Mouse (Mus musculus) liver, postnatal 0 days (tissue): ENCODE data around the gene Plaa. TPM values are rescaled to one million over a fixed set of nuclear protein-coding genes. Genes with fewer than 3 reads are reported as not detected.

Experiments used
- ATAC-seq: fragments of 200-750 bp; cut with Nextera tagmentation; 2 replicates; pipeline ENCODE4 v1.8.0; 2017; ENCODE audit warnings: mild to moderate bottlenecking, moderate library complexity
- DNase-seq: peaks from one replicate; pipeline ENCODE4 v3.0.0-alpha.2; 2016
- H3K27ac ChIP-seq: fragments of 300-500 bp; sonication (generic); 2 replicates; pipeline ENCODE4 v1.5.1; 2014; ENCODE audit warnings: antibody characterized with exemption, moderate library complexity, mild to moderate bottlenecking, low read depth
- H3K27me3 ChIP-seq: fragments of 300-500 bp; sonication (generic); 2 replicates; pipeline ENCODE4 v1.6.1; 2014; ENCODE audit warnings: low read length, control low read depth, mixed read lengths; ENCODE audit not compliant: insufficient read depth
- H3K36me3 ChIP-seq: fragments of 300-500 bp; sonication (generic); replicated peaks from 2 replicates; pipeline ENCODE4 v1.6.1; 2014; ENCODE audit warnings: mild to moderate bottlenecking, control low read depth, low read length, moderate library complexity, mixed read lengths; ENCODE audit not compliant: insufficient read depth
- H3K4me1 ChIP-seq: fragments of 300-500 bp; sonication (generic); 2 replicates; pipeline ENCODE4 v1.6.1; 2014; ENCODE audit warnings: antibody characterized with exemption, mild to moderate bottlenecking, control low read depth; ENCODE audit not compliant: insufficient read depth
- H3K4me2 ChIP-seq: fragments of 300-500 bp; sonication (generic); 2 replicates; pipeline ENCODE4 v1.6.1; 2014; ENCODE audit warnings: low read depth, mild to moderate bottlenecking, low read length, moderate library complexity, mixed read lengths
- H3K4me3 ChIP-seq: fragments of 300-500 bp; sonication (generic); 2 replicates; pipeline ENCODE4 v1.5.1; 2014; ENCODE audit warnings: low read depth, low read length
- H3K9ac ChIP-seq: fragments of 300-500 bp; sonication (generic); replicated peaks from 2 replicates; pipeline ENCODE4 v1.6.1; 2014; ENCODE audit warnings: mild to moderate bottlenecking, moderate library complexity
- H3K9me3 ChIP-seq: fragments of 300-500 bp; sonication (generic); 2 replicates; pipeline ENCODE4 v1.6.1; 2016; ENCODE audit warnings: mild to moderate bottlenecking, control low read depth, low read length, mixed read lengths
- CTCF ChIP-seq: sonication (generic); IDR thresholded peaks from 2 replicates; pipeline ENCODE4 v1.5.1; 2016; ENCODE audit warnings: antibody characterized with exemption, low read depth
- EP300 ChIP-seq: IDR thresholded peaks from 2 replicates; pipeline ENCODE4 v1.6.1; 2016; ENCODE audit warnings: antibody characterized with exemption, low read depth, mild to moderate bottlenecking
- WGBS: fragments of 180-500 bp; shearing (Covaris S2); extraction: QIAGEN DNeasy Blood & Tissue Kit; methylation state at CpG from one replicate; pipeline ENCODE4 v1.1.7; 2014; ENCODE audit not compliant: insufficient replicate concordance; 5-methylcytosine and 5-hydroxymethylcytosine counted together
- polyA plus RNA-seq: library from polyadenylated mRNA; unstranded; fragments of >200 nt; fragmentation: Nextera tagmentation; extraction: Ambion mirVana; gene quantifications from 2 replicates; pipeline ENCODE4 v1.2.1, GENCODE M21; 2015

Gene Plaa
- polyA plus RNA-seq, 1 experiment from 2014 or later, result 27.7 TPM

DNA sequence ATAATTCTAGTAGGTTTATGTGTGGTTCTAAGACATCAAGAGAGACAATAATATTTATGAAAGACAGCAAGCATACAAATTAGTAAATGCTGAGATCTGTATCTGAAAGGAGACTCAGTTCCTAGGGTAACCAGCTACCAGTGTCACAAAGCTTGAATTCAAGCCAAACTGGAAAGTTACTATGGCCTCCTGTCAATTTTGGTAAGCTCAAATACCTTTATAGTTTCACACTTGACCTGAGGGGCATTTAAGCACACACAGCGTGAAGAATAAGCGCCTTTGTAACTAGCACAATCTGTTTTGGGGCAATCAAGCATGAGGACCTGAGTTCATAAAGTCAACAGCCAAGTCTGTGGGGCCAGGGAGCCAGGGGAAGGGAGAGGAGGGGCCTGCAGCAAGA lies 43.8 kb downstream of the Plaa start:
- H3K27me3 ChIP-seq, result no peaks in the 10 kb centered on the region
- no peaks in the 10 kb centered on the region for H3K36me3 ChIP-seq
- 79% methylated on average over 2 of the region's 2 CpGs for WGBS
- DNase-seq, result no peak
- no peak overlapping the region for H3K4me2 ChIP-seq
- peaks cover 20% of the 10 kb centered on the region for H3K4me1 ChIP-seq
- no peaks in the 10 kb centered on the region for H3K9me3 ChIP-seq
- H3K27ac ChIP-seq, result no peak overlapping the region
- TF ChIP-seq EP300, result no peak
- TF ChIP-seq CTCF, result no peak
- H3K4me3 ChIP-seq, result no peak overlapping the region
- no peak overlapping the region for H3K9ac ChIP-seq
- no peak for ATAC-seq

DNA sequence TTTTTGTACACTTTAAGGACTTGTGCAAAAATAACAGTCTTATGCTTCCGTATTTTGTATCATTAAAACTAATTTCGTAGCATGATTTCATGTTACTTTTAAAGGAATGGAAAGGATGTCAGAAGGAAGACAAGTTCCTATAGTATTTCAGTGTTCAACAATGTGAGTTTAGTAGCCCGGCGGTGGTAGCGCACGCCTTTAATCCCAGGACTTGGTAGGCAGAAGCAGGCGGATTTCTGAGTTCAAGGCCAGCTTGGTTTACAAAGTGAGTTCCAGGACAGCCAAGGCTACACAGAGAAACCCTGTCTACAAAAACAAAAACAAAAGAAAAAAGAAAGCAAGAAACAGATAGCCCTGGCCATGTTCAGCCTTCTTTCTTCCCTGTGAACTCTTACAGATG lies 45.9 kb downstream of the Plaa start:
- Histone ChIP-seq H3K27ac (peak overlapping the region; percentile 83; the same call in 1 of the 2 replicates), H3K9me3 (no peaks in the 10 kb centered on the region), H3K27me3 (no peaks in the 10 kb centered on the region), H3K4me2 (peak overlapping the region; percentile 84; the same call in 1 of the 2 replicates), H3K9ac (no peak overlapping the region), H3K4me3 (peak overlapping the region; percentile 94), H3K36me3 (no peaks in the 10 kb centered on the region), H3K4me1 (peaks cover 13% of the 10 kb centered on the region)
- no peak for TF ChIP-seq CTCF
- no peak for TF ChIP-seq EP300
- 0 out of 2 replicates have a peak, but pooled peaks have one; percentile 1 for ATAC-seq
- 81% methylated on average over 7 of the region's 7 CpGs for WGBS
- no peak for DNase-seq

DNA sequence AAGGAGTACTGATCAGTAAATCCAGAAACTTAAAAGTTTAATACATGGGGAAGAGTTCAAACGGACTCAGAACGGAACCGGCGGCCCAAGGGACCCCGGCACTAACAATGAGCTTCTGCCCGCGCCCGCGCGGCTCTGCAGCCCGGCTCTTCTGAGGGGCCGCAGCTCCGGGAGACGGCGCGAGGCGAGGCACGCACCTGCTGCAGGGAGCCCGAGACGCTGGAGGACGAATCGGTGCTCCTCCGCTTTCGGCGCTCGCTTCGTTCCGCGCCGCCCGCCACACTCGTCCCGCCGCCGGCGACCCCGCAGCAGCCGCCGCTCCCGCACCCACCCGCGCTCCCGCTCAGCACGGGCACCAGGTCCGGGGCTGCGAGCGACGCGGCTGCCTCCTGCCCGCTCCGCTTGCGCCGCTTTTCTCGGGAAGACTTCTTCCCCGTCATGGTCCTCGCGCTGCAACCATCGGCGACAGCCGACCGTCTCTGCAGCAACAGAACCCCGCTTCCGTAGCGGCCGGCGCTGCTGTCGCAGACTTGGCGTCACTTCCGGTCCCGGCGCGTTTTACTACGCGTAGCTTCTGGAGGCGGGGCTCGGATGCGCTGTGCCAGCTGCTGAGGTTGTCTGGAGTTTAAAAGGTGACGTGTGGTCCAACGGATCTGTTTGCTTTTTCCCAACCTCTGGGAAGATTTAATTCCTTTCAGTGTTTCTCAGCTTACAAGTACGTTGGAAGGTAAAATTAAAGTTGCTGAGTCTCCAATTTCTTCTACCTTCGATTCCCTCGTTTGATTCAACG lies 46.6 kb downstream of the Plaa start, which contains the start of the genes Gm10306 and Caap1:
Gm10306 (plus strand) TSS at position 282 of the 790 bp plus-strand sequence.
Caap1 (minus strand) TSS at position 532 of the 790 bp plus-strand sequence.
- TF ChIP-seq EP300, result peak; percentile 26; the same call in 1 of the 2 replicates
- no peak for TF ChIP-seq CTCF
- ATAC-seq (peak; percentile 99), DNase-seq (peak; percentile 96)
- H3K4me3 ChIP-seq, result peak within 1 kb of the TSS; percentile 94
- 1% methylated on average over 74 of the region's 83 CpGs for WGBS
- peak within 1 kb of the TSS; percentile 83 for H3K27ac ChIP-seq
- H3K36me3 ChIP-seq, result no peaks in the 10 kb centered on the region
- peak within 1 kb of the TSS; percentile 84 for H3K4me2 ChIP-seq
- peak within 1 kb of the TSS; percentile 81 for H3K9ac ChIP-seq
- peaks cover 13% of the 10 kb centered on the region for H3K4me1 ChIP-seq
- no peaks in the 10 kb centered on the region for H3K27me3 ChIP-seq
- H3K9me3 ChIP-seq, result no peaks in the 10 kb centered on the region

DNA sequence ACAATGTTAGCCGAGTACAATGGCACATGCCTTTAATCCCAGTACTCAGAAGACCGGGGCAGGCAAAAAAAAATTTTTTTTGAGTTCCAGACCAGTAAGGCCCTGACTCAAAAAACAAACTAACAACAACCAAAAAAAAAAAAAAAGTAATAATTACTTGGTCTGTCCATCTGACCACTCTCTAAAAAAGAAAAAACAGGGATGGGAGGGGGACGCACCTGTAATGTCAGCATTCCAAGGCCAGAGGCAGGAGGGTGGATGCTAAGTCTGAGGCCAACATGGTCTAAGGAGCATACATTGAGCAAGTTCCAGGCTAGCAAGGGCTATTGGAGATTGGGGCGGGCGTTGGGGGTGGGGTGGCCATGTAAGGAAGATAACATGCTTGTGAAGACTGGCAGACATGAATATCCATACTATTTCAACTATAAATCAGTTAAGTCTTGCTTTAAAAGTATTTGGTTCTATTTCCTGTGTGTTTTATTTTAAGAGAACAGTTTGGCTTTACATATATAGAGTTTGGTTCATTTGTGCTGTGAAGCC lies 48.0 kb downstream of the Plaa start:
- no peak overlapping the region for H3K9ac ChIP-seq
- H3K4me3 ChIP-seq, result peak overlapping the region; percentile 94
- H3K4me1 ChIP-seq, result peaks cover 13% of the 10 kb centered on the region
- peak overlapping the region; percentile 84 for H3K4me2 ChIP-seq
- H3K36me3 ChIP-seq, result no peaks in the 10 kb centered on the region
- H3K9me3 ChIP-seq, result no peaks in the 10 kb centered on the region
- no peak for ATAC-seq
- no peak for DNase-seq
- H3K27ac ChIP-seq, result no peak overlapping the region
- 79% methylated on average over 5 of the region's 5 CpGs for WGBS
- no peaks in the 10 kb centered on the region for H3K27me3 ChIP-seq
- TF ChIP-seq EP300 (no peak), CTCF (no peak)

DNA sequence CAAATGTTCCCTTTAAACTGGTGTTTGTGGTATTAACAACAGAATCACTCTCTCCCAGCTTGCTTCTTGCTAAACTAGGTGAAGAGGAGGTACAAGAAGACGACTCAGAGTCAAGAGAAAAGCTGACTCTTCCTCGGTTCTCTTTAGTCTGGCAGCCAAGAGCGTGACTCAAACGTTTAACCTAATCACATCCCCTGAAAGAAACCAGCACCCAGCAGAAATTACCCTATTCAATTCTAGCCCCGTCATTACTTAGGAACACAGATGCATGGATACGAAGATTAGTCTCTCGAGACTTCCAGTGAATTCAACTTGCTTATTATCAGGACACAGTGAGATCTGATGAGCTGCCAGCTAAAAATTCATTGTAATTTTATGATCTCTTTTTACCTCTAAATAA lies 58.7 kb downstream of the Plaa start:
- no peaks in the 10 kb centered on the region for H3K9me3 ChIP-seq
- H3K9ac ChIP-seq, result no peak overlapping the region
- H3K4me2 ChIP-seq, result no peak overlapping the region
- ATAC-seq (no peak), DNase-seq (no peak)
- H3K4me3 ChIP-seq, result no peak overlapping the region
- WGBS, result 87% methylated on average over 7 of the region's 7 CpGs
- TF ChIP-seq EP300, result no peak
- TF ChIP-seq CTCF, result no peak
- no peaks in the 10 kb centered on the region for H3K27me3 ChIP-seq
- no peaks in the 10 kb centered on the region for H3K4me1 ChIP-seq
- H3K27ac ChIP-seq, result no peak overlapping the region
- peaks cover 17% of the 10 kb centered on the region for H3K36me3 ChIP-seq

DNA sequence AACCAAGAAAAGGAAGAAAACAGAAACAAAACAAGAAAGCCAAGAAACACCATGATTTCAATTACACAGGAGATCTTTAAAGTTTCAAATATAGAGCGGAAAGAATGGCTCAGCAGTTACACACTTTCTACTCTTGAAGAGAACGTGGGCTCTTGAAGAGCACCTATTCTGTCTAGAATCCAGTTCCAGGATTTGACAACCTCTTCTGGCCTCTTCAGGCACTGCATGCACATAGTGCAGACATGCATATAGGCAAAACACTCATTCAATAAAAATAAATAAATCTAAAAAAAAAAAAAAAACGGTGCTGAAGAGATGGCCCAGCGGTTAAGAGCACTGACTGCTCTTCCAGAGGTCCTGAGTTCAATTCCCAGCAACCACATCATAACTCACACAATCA lies 60.0 kb downstream of the Plaa start:
- no peaks in the 10 kb centered on the region for H3K4me1 ChIP-seq
- H3K36me3 ChIP-seq, result peaks cover 17% of the 10 kb centered on the region
- no peak overlapping the region for H3K27ac ChIP-seq
- no peak for ATAC-seq
- H3K27me3 ChIP-seq, result no peaks in the 10 kb centered on the region
- no peak overlapping the region for H3K9ac ChIP-seq
- 81% methylated on average over 4 of the region's 4 CpGs for WGBS
- DNase-seq, result no peak
- TF ChIP-seq CTCF (no peak), EP300 (no peak)
- H3K4me3 ChIP-seq, result no peak overlapping the region
- H3K9me3 ChIP-seq, result no peaks in the 10 kb centered on the region
- H3K4me2 ChIP-seq, result no peak overlapping the region
